Mouse (Mus musculus): ENCODE measurements at regions not wholly inside any gene's neighbourhood (a gene's known extent, or its start where the extent isn't known, plus 50 kb on each side); places are given as distances from the start of the nearest gene placed in this dataset.

DNA sequence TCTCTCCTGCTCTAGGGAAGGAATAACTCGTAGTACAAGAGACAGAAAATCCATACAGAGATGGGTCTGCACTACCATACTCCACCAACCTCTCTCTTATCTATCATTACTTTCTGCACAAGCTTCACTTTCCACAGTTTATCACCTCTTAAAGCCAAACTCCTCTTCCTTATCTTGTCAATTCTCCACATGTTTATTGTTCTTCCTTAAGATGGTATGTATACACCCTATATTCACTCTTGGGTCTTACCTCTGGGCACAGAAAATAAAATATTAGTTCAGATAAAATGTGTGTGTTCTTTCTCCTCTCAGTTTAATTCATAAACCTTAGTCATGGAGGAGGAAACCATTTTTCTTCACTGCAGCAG is 80.1 kb downstream of the Cd24a start:
- TF ChIP-seq ZC3H11A (IDR thresholded peaks at IDR 0.05; ENCODE audit: borderline replicate concordance, low read depth, low read length) (no peak), CHD2 (IDR thresholded peaks at IDR 0.05; ENCODE audit: low read depth, low read length) (no peak), ZNF384 (IDR thresholded peaks at IDR 0.05; ENCODE audit: low read depth, low read length) (no peak), HCFC1 (IDR thresholded peaks at IDR 0.05; ENCODE audit: borderline replicate concordance, insufficient read depth, low read length) (no peak)

Measured in ES-E14 (cell line).